Mouse (Mus musculus) kidney, embryonic 16.5 days (tissue): ENCODE measurements around the gene Rfx1. TPM values are rescaled to one million over a fixed set of nuclear protein-coding genes. Genes with fewer than 3 reads are reported as not detected.
A peak's percentile ranks its signal among the peaks of the same experiment; 100 is the strongest.

Experiments
- ATAC-seq: fragments of 200-750 bp; cut with Nextera tagmentation; 2 replicates; pipeline ENCODE4 v1.8.0; 2017; ENCODE audit warnings: moderate TSS enrichment; ENCODE audit not compliant: low FRiP score, low TSS enrichment
- H3K27ac ChIP-seq: fragments of 300-500 bp; sonication (generic); 2 replicates; pipeline ENCODE4 v1.5.1; 2014; ENCODE audit warnings: low read length
- H3K27me3 ChIP-seq: fragments of 300-500 bp; sonication (generic); 2 replicates; pipeline ENCODE4 v1.6.1; 2014; ENCODE audit warnings: low read length, control low read depth, mixed read lengths; ENCODE audit not compliant: insufficient read depth
- H3K36me3 ChIP-seq: fragments of 300-500 bp; sonication (generic); 2 replicates; pipeline ENCODE4 v1.6.1; 2014; ENCODE audit warnings: low read length, control low read depth, mixed read lengths; ENCODE audit not compliant: insufficient read depth
- H3K4me1 ChIP-seq: fragments of 300-500 bp; sonication (generic); 2 replicates; pipeline ENCODE4 v1.6.1; 2014; ENCODE audit warnings: low read length, control low read depth, mixed read lengths; ENCODE audit not compliant: insufficient read depth
- H3K4me2 ChIP-seq: fragments of 300-500 bp; sonication (generic); replicated peaks from 2 replicates; pipeline ENCODE4 v1.6.1; 2014; ENCODE audit warnings: low read depth, low read length
- H3K4me3 ChIP-seq: fragments of 300-500 bp; sonication (generic); 2 replicates; pipeline ENCODE4 v1.5.1; 2014; ENCODE audit warnings: mild to moderate bottlenecking, low read length
- H3K9ac ChIP-seq: fragments of 300-500 bp; sonication (generic); replicated peaks from 2 replicates; pipeline ENCODE4 v1.6.1; 2014; ENCODE audit warnings: low read length
- H3K9me3 ChIP-seq: fragments of 300-500 bp; sonication (generic); 2 replicates; pipeline ENCODE4 v1.6.1; 2016; ENCODE audit warnings: low read length, control low read depth
- WGBS: fragments of 180-500 bp; shearing (Covaris S2); extraction: QIAGEN DNeasy Blood & Tissue Kit; methylation state at CpG from one replicate; pipeline ENCODE4 v1.1.7; 2014; 5-methylcytosine and 5-hydroxymethylcytosine counted together
- microRNA counts: library from miRNA; unstranded; fragments of <30 nt; microRNA quantifications from one replicate; lab custom pipeline; 2016
- microRNA-seq: library from miRNA; unstranded; fragments of <30 nt; microRNA quantifications from one replicate; pipeline ENCODE4, GENCODE M21; 2016
- polyA plus RNA-seq: library from polyadenylated mRNA; unstranded; fragments of >200 nt; fragmentation: Nextera tagmentation; extraction: Ambion mirVana; gene quantifications from 2 replicates; pipeline ENCODE4 v1.2.1, GENCODE M21; 2015

Gene Rfx1
- polyA plus RNA-seq, 1 experiment from 2014 or later, result 10.5 TPM

DNA sequence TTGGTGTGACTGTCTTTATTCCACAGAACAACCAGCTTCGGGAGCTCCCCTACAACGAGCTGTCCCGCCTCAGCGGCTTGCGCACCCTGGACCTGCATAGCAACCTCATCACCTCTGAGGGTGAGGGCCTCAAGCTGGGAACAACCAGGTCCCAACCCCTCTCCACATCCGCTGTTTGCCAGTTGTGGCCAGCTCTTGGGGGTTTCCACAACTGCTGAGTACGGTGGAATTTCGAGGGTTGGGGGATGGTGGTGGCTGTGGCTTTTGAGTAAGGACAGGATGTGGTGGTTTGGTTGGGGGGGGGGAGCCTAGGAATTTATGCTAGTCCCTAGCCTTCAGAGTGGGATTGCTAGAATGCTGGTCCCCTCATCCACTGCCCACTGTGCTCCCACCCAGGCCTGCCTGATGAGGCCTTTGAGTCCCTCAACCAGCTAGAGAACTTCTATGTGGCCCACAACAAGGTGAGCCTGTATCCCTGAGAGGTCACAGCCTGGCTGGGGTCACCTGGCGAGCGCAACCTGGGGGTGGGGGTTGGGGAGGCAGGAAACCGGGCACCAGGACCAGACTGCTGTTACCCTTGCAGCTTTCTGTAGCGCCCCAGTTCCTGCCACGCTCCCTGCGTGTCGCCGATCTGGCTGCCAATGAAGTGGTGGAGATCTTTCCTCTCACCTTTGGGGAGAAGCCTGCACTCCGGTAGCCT lies 60.7 kb downstream of the Rfx1 start:
- Histone ChIP-seq H3K9me3 (no peaks in the 10 kb centered on the region), H3K4me2 (no peak overlapping the region), H3K27me3 (no peaks in the 10 kb centered on the region), H3K36me3 (peaks cover 5% of the 10 kb centered on the region), H3K9ac (no peak overlapping the region), H3K4me3 (no peak overlapping the region), H3K4me1 (peaks cover 6% of the 10 kb centered on the region; the same call in 1 of the 2 replicates), H3K27ac (no peak overlapping the region)
- WGBS, result 63% methylated on average over 17 of the region's 17 CpGs
- ATAC-seq, result no peak

DNA sequence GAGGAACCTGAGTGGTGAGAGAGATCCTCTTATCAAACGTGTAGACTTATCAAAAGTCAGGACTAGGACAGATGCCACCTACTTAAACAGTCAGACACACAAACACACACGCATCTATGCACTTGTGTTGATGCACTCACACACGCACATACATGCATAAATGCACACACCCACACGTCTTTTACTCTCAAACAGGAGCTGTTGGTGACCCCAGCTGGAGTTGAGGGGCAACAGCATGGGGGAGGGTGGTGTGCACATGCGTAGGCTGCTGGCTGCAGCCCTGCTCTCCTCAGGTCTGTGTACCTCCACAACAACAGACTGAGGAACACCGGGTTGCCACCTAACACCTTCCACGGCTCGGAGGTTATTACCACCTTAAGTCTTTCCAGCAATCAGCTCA lies 61.6 kb downstream of the Rfx1 start:
- no peaks in the 10 kb centered on the region for H3K9me3 ChIP-seq
- H3K4me2 ChIP-seq, result no peak overlapping the region
- peak; percentile 25; the same call in 1 of the 2 replicates for ATAC-seq
- no peak overlapping the region for H3K4me3 ChIP-seq
- peaks cover 13% of the 10 kb centered on the region for H3K36me3 ChIP-seq
- H3K27me3 ChIP-seq, result no peaks in the 10 kb centered on the region
- no peak overlapping the region for H3K27ac ChIP-seq
- peaks cover 6% of the 10 kb centered on the region; the same call in 1 of the 2 replicates for H3K4me1 ChIP-seq
- 43% methylated on average over 8 of the region's 8 CpGs for WGBS
- H3K9ac ChIP-seq, result no peak overlapping the region

DNA sequence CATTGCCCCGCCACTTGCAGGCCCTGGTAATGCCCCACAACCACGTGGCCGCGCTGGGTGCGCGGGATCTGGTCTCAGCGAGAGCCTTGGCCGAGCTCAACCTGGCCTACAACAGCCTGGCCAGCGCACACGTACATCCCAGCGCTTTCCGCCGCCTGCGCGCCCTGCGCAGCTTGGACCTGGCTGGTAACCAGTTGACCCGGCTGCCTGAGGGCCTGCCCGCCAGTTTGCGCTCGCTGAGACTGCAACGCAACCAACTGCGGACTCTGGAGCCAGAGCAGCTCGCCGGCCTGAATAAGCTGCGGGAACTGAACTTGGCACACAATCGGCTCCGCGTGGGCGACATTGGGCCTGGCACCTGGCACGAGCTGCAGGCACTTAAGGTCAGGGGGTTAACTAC lies 64.2 kb downstream of the Rfx1 start:
- ATAC-seq, result peak; percentile 35; the same call in 1 of the 2 replicates
- 45% methylated on average over 30 of the region's 30 CpGs for WGBS
- no peak overlapping the region for H3K4me2 ChIP-seq
- H3K36me3 ChIP-seq, result peaks cover 35% of the 10 kb centered on the region
- H3K4me3 ChIP-seq, result no peak overlapping the region
- no peaks in the 10 kb centered on the region for H3K27me3 ChIP-seq
- H3K4me1 ChIP-seq, result peaks cover 6% of the 10 kb centered on the region; the same call in 1 of the 2 replicates
- no peak overlapping the region for H3K9ac ChIP-seq
- H3K27ac ChIP-seq, result no peak overlapping the region
- H3K9me3 ChIP-seq, result no peaks in the 10 kb centered on the region

DNA sequence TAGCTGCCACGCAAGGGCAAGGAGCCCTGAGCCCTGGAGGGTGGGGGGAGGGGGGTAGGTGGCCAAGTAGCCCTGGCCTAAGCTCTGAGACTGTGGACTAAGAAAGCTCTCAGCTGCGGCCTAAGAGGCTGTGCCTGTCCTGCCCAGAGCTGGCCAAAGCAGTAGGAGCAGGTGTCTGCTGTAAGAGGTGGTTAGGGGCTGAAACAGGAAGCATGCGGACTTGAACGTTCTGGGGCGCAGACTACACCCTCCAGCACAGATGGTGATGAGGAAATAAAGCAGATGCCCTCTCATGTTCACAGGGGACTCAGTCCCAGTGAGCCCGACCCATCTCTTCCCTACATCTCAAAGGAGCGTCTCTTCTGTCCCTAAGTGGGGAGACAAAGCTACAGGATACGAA lies 65.6 kb downstream of the Rfx1 start:
- 91% methylated on average over 8 of the region's 8 CpGs for WGBS
- Histone ChIP-seq H3K36me3 (peaks cover 50% of the 10 kb centered on the region), H3K4me1 (peaks cover 5% of the 10 kb centered on the region; the same call in 1 of the 2 replicates), H3K27me3 (no peaks in the 10 kb centered on the region), H3K4me3 (no peak overlapping the region), H3K9me3 (no peaks in the 10 kb centered on the region), H3K4me2 (no peak overlapping the region), H3K27ac (no peak overlapping the region), H3K9ac (no peak overlapping the region)
- ATAC-seq, result no peak

DNA sequence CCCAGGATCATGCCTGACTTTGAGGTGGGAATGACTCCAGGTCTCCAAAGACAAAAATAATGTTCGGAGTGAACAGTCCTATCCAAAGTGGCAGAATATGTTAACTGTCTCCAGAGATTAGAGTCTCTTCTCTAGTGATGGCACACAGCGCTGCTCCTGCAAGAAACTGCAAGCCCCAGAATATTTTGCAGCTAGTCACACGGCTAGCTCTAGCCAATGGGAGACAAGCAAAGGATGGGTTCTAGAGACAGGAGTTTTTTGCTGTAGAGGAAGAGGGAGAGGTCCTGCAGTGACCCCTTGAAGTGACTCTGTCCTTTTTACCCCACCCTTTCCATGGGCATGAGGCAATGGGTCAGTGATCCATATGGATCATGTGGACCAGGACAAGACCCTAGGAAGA lies 71.2 kb downstream of the Rfx1 start:
- H3K9ac ChIP-seq, result no peak overlapping the region
- no peak overlapping the region for H3K27ac ChIP-seq
- no peaks in the 10 kb centered on the region for H3K27me3 ChIP-seq
- no peaks in the 10 kb centered on the region for H3K9me3 ChIP-seq
- H3K36me3 ChIP-seq, result peaks cover 89% of the 10 kb centered on the region
- H3K4me1 ChIP-seq, result no peaks in the 10 kb centered on the region
- no peak overlapping the region for H3K4me2 ChIP-seq
- 90% methylated on average over 3 of the region's 3 CpGs for WGBS
- no peak overlapping the region for H3K4me3 ChIP-seq
- ATAC-seq, result no peak

DNA sequence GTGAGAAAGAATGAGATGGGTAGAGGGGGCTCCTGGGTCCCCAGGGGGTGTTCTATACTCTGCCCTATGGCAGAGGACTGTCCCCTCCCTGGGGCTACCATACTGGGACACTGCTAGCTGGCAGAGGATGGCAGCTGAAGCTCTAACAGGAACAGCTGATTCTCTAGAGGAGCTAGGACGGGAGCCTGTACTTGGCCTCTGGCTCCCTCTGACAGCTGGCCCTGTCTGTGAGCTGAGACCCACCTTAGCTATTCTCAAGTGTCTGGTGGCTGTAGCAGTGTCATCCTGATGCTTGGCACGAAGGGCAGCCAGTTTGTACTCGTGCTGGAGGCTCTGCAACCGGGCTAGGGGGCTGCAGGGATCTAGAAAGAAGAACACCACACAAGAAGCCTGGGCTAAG lies 74.2 kb downstream of the Rfx1 start:
- peaks cover 79% of the 10 kb centered on the region for H3K36me3 ChIP-seq
- no peak overlapping the region for H3K27ac ChIP-seq
- no peaks in the 10 kb centered on the region for H3K4me1 ChIP-seq
- H3K9ac ChIP-seq, result no peak overlapping the region
- 85% methylated on average over 4 of the region's 4 CpGs for WGBS
- H3K4me3 ChIP-seq, result no peak overlapping the region
- ATAC-seq, result no peak
- H3K4me2 ChIP-seq, result no peak overlapping the region
- no peaks in the 10 kb centered on the region for H3K9me3 ChIP-seq
- no peaks in the 10 kb centered on the region for H3K27me3 ChIP-seq

DNA sequence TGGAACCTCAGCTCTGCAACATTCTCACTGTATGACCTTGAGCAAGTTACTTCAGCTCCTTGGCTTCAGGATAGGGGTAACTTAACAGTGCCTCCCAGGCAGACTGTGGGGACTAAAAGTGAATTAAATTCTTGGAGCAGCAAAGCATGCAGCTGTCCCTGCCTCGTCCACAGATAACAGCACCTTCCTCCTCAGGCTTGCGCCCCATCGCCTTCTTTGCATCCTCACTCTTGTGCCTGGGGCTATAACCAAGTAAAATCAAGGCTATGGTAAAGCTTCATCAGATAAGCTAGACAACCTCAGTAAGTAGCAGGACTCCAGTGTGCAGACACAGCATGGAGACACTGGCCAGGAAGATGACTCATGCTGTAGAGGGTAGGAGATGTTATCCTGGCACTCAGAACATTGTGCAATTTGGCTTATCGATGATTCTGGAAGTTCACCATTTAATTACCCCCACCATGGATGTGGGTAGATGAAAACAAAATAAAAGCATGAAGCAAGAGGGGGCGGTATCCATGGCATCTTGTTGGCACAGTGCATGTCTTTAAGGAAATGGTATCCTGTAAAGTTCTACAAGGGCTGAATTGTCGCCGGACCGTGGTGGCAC lies 78.1 kb downstream of the Rfx1 start:
- peaks cover 44% of the 10 kb centered on the region for H3K36me3 ChIP-seq
- H3K9ac ChIP-seq, result no peak overlapping the region
- no peak overlapping the region for H3K4me3 ChIP-seq
- no peak for ATAC-seq
- 85% methylated on average over 8 of the region's 8 CpGs for WGBS
- H3K27me3 ChIP-seq, result no peaks in the 10 kb centered on the region
- no peaks in the 10 kb centered on the region for H3K9me3 ChIP-seq
- H3K4me2 ChIP-seq, result no peak overlapping the region
- H3K27ac ChIP-seq, result no peak overlapping the region
- peaks cover 19% of the 10 kb centered on the region for H3K4me1 ChIP-seq

MicroRNAs encoded within 50 kb of the gene (microRNA counts, 519-probe panel; counts per million panel counts)
- microRNA mmu-miR-709 (lab: Ali Mortazavi, UCI), result 2,491 counts per million, percentile 61 among the panel's probes with 10 or more counts

Small RNAs within 50 kb of the gene (microRNA-seq; reads per million reads assigned to microRNA genes)
- gene Mir709, result not detected

Other genes with a start within 250 kb of the Rfx1 start
- 17.8 and 19.6 TPM in 2 replicates for gene Adgrl1, start 166.7 kb upstream of the Rfx1 start, polyA plus RNA-seq
- gene Gm10644, start 111.6 kb upstream of the Rfx1 start, polyA plus RNA-seq, result 0.85 and 1.0 TPM in 2 replicates
- gene Asf1b, start 111.3 kb upstream of the Rfx1 start, polyA plus RNA-seq, result 58.2 and 65.1 TPM in 2 replicates
- 105 and 143 TPM in 2 replicates for gene Prkaca, start 93.8 kb upstream of the Rfx1 start, polyA plus RNA-seq
- gene Samd1, start 69.2 kb upstream of the Rfx1 start, polyA plus RNA-seq, result 9.4 and 11.6 TPM in 2 replicates
- gene 1700067K01Rik, start 65.3 kb upstream of the Rfx1 start, polyA plus RNA-seq, result 0.51 and 1.1 TPM in 2 replicates
- 7.5 and 9.0 TPM in 2 replicates for gene 2210011C24Rik, start 54.7 kb upstream of the Rfx1 start, polyA plus RNA-seq
- 15.5 and 16.7 TPM in 2 replicates for gene Palm3, start 45.4 kb upstream of the Rfx1 start, polyA plus RNA-seq
- 2.9 TPM in 2 replicates for gene Il27ra, start 24.2 kb upstream of the Rfx1 start, polyA plus RNA-seq
- gene Rln3, start 21.8 kb upstream of the Rfx1 start, polyA plus RNA-seq, result not detected in 2 replicates
- 1.2 TPM in 2 replicates for gene Gm10643, start 1.7 kb upstream of the Rfx1 start, polyA plus RNA-seq
- gene Dcaf15, start 37.9 kb downstream of the Rfx1 start, polyA plus RNA-seq, result 11.0 and 11.3 TPM in 2 replicates
- gene Podnl1, start 59.2 kb downstream of the Rfx1 start, polyA plus RNA-seq, result 0.24 and 0.30 TPM in 2 replicates
- gene Cc2d1a, start 81.1 kb downstream of the Rfx1 start, polyA plus RNA-seq, result 29.0 and 31.1 TPM in 2 replicates
- 1.7 and 1.9 TPM in 2 replicates for gene 4930432K21Rik, start 81.2 kb downstream of the Rfx1 start, polyA plus RNA-seq
- 2.6 and 3.1 TPM in 2 replicates for gene Nanos3, start 118.4 kb downstream of the Rfx1 start, polyA plus RNA-seq
- 18.3 and 18.5 TPM in 2 replicates for gene Zswim4, start 170.2 kb downstream of the Rfx1 start, polyA plus RNA-seq
- 321 and 330 TPM in 2 replicates for gene D8Ertd738e, start 182.9 kb downstream of the Rfx1 start, polyA plus RNA-seq
- gene Mri1, start 190.5 kb downstream of the Rfx1 start, polyA plus RNA-seq, result 70.1 and 71.1 TPM in 2 replicates
- gene Ccdc130, start 203.5 kb downstream of the Rfx1 start, polyA plus RNA-seq, result 20.5 and 22.6 TPM in 2 replicates